Mouse (Mus musculus): ENCODE data around the gene Padi3. TPM values are rescaled to one million over a fixed set of nuclear protein-coding genes. Genes with fewer than 3 reads are reported as not detected.

Gene Padi3
- polyA plus RNA-seq, 1 experiment from 2014 or later = not detected

- Histone ChIP-seq H3K9me3 (replicated peaks; ENCODE audit: control insufficient read depth, low read length, poor library complexity, severe bottlenecking) (no peaks in the 10 kb centered on the region), H3K36me3 (ENCODE audit: control insufficient read depth, insufficient read depth, low read length) (no peaks in the 10 kb centered on the region), H3K4me1 (ENCODE audit: control insufficient read depth, insufficient read depth, low read length) (no peaks in the 10 kb centered on the region), H3K27ac (ENCODE audit: low read length) (no peak overlapping the region), H3K4me3 (ENCODE audit: low read depth, low read length) (no peak overlapping the region), H3K4me2 (ENCODE audit: low read length) (no peak overlapping the region), H3K27me3 (ENCODE audit: control insufficient read depth, insufficient read depth, low read depth, low read length) (no peaks in the 10 kb centered on the region), H3K9ac (ENCODE audit: low read depth, low read length) (no peak overlapping the region)
- no peak for ATAC-seq
- 67% methylated on average over 13 of the region's 13 CpGs for WGBS
Measured at GRCm38 (mm10) chr4:140776623-140777022, 33.8 kb downstream of the Padi3 start.

DNA sequence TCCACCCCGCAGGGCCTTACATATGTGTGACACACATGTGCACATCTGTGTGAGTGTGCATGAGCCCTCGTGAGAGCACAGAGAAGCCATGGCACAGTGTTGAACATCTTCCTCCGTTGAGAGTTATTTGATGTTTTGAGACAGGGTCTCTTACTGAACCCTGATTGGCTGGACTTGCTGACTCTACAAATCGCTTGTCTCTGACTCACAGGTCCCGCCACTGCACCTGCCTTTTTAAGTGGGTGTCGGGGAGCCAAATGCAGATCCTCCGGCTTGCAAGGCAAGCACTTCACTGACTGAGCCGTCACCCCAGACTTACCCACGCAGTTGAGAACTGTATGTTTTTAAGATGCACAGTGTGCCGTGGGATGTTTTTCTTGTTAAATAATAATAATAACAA, 34.6 kb downstream of the Padi3 start:
- WGBS = 91% methylated on average over 10 of the region's 10 CpGs
- no peak overlapping the region for H3K4me3 ChIP-seq (ENCODE audit: low read depth, low read length)
- no peak overlapping the region for H3K27ac ChIP-seq (ENCODE audit: low read length)
- no peak overlapping the region for H3K9ac ChIP-seq (ENCODE audit: low read depth, low read length)
- ATAC-seq = no peak
- no peaks in the 10 kb centered on the region for H3K27me3 ChIP-seq (ENCODE audit: control insufficient read depth, insufficient read depth, low read depth, low read length)
- H3K4me1 ChIP-seq (ENCODE audit: control insufficient read depth, insufficient read depth, low read length) = no peaks in the 10 kb centered on the region
- no peaks in the 10 kb centered on the region for H3K36me3 ChIP-seq (ENCODE audit: control insufficient read depth, insufficient read depth, low read length)
- no peak overlapping the region for H3K4me2 ChIP-seq (ENCODE audit: low read length)
- H3K9me3 ChIP-seq (replicated peaks; ENCODE audit: control insufficient read depth, low read length, poor library complexity, severe bottlenecking) = no peaks in the 10 kb centered on the region

GRCm38 (mm10) chr4:140774893-140775292, 35.6 kb downstream of the Padi3 start:
- Histone ChIP-seq H3K4me2 (ENCODE audit: low read length) (no peak overlapping the region), H3K9ac (ENCODE audit: low read depth, low read length) (no peak overlapping the region), H3K4me3 (ENCODE audit: low read depth, low read length) (no peak overlapping the region), H3K9me3 (replicated peaks; ENCODE audit: control insufficient read depth, low read length, poor library complexity, severe bottlenecking) (no peaks in the 10 kb centered on the region), H3K27me3 (ENCODE audit: control insufficient read depth, insufficient read depth, low read depth, low read length) (no peaks in the 10 kb centered on the region), H3K4me1 (ENCODE audit: control insufficient read depth, insufficient read depth, low read length) (0 out of 2 replicates have a peak, but pooled peaks cover 3% of the 10 kb centered on the region), H3K27ac (ENCODE audit: low read length) (no peak overlapping the region), H3K36me3 (ENCODE audit: control insufficient read depth, insufficient read depth, low read length) (no peaks in the 10 kb centered on the region)
- WGBS = 89% methylated on average over 9 of the region's 9 CpGs
- no peak for ATAC-seq

DNA sequence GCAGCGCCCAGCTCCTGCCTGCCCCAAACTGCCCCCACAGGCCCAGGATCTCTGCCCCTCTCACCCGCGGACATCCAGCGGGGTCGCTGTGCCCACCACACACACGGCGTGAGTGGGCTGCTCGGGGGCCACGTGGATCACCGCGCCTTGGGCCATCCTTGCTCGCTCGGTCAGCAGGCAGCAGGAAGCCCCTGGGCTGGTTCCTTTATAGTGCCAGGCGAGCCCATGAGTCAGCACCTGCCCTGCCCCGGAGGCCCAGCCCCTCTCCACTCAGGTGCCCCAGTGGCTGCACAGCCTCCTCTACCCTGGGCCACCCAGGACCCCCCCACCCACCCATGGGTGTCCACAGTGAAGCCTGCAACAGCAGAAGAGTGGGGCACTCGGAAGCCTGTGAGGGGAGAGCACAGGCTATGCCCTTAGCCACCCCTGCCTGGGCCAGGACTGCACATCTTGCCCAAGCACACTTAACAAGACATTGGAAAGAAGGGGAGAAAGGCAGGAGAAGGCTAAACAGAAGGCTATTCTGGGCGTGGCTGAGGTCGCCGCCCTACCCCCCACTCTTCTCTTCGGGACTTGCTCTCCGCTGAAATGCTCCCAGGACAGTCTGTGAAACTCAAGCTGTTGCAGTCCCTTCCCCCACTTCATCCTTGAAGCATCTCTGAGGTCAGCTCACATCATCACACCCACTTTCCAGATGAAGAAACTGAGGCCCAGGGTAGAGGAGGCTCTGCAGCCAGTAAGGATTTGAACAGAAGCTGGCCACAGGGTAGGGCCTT, 36.2 kb downstream of the Padi3 start, which contains the start of gene Padi4:
Gene Padi4, minus strand, starts transcription at position 212 of the 776 bp plus-strand sequence.
- ATAC-seq = no peak
- Histone ChIP-seq H3K4me1 (ENCODE audit: control insufficient read depth, insufficient read depth, low read length) (0 out of 2 replicates have a peak, but pooled peaks cover 3% of the 10 kb centered on the region), H3K27me3 (ENCODE audit: control insufficient read depth, insufficient read depth, low read depth, low read length) (no peaks in the 10 kb centered on the region), H3K4me2 (ENCODE audit: low read length) (no peak within 1 kb of the TSS), H3K9me3 (replicated peaks; ENCODE audit: control insufficient read depth, low read length, poor library complexity, severe bottlenecking) (no peaks in the 10 kb centered on the region), H3K9ac (ENCODE audit: low read depth, low read length) (no peak within 1 kb of the TSS), H3K27ac (ENCODE audit: low read length) (no peak within 1 kb of the TSS), H3K4me3 (ENCODE audit: low read depth, low read length) (no peak within 1 kb of the TSS), H3K36me3 (ENCODE audit: control insufficient read depth, insufficient read depth, low read length) (no peaks in the 10 kb centered on the region)
- 86% methylated on average over 21 of the region's 21 CpGs for WGBS

- ATAC-seq = no peak
- no peak overlapping the region for H3K4me2 ChIP-seq (ENCODE audit: low read length)
Measured at GRCm38 (mm10) chr4:140771091-140771490, 39.4 kb downstream of the Padi3 start.

DNA sequence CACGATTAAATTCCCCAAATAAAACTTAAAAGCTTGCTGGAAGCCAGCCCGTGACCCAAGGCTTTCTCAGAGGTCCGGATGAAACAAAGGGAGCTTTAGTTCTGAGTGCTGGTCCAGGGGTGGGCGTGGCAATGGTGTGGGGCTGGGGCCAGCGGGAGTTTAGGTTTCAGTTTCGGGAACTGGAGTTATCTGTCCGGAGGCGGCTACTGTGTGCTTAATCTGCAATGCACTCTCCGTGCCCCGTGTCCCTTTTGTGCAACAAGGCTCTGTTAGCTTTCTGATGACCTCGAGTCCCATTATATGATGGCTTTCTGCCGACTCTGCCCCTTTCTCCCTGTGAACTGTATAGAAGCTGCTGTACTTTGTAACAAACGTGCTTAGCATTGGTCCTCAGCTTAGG, 40.0 kb downstream of the Padi3 start:
- H3K27me3 ChIP-seq (ENCODE audit: control insufficient read depth, insufficient read depth, low read depth, low read length) = no peaks in the 10 kb centered on the region
- H3K9me3 ChIP-seq (replicated peaks; ENCODE audit: control insufficient read depth, low read length, poor library complexity, severe bottlenecking) = no peaks in the 10 kb centered on the region
- H3K36me3 ChIP-seq (ENCODE audit: control insufficient read depth, insufficient read depth, low read length) = no peaks in the 10 kb centered on the region
- 0 out of 2 replicates have a peak overlapping the region, but pooled peaks have one; percentile 4 for H3K9ac ChIP-seq (ENCODE audit: low read depth, low read length)
- 8% methylated on average over 13 of the region's 13 CpGs for WGBS
- no peak overlapping the region for H3K27ac ChIP-seq (ENCODE audit: low read length)
- H3K4me2 ChIP-seq (ENCODE audit: low read length) = peak overlapping the region; percentile 14; the same call in 1 of the 2 replicates
- H3K4me1 ChIP-seq (ENCODE audit: control insufficient read depth, insufficient read depth, low read length) = 0 out of 2 replicates have a peak, but pooled peaks cover 3% of the 10 kb centered on the region
- ATAC-seq = no peak
- 0 out of 2 replicates have a peak overlapping the region, but pooled peaks have one; percentile 2 for H3K4me3 ChIP-seq (ENCODE audit: low read depth, low read length)

More at GRCm38 (mm10) chr4:140771091-140771490, 39.4 kb downstream of the Padi3 start:
- WGBS = 51% methylated on average over 4 of the region's 4 CpGs
- Histone ChIP-seq H3K27me3 (ENCODE audit: control insufficient read depth, insufficient read depth, low read depth, low read length) (no peaks in the 10 kb centered on the region), H3K4me3 (ENCODE audit: low read depth, low read length) (no peak overlapping the region), H3K4me1 (ENCODE audit: control insufficient read depth, insufficient read depth, low read length) (0 out of 2 replicates have a peak, but pooled peaks cover 3% of the 10 kb centered on the region), H3K27ac (ENCODE audit: low read length) (no peak overlapping the region), H3K9ac (ENCODE audit: low read depth, low read length) (no peak overlapping the region), H3K36me3 (ENCODE audit: control insufficient read depth, insufficient read depth, low read length) (no peaks in the 10 kb centered on the region), H3K9me3 (replicated peaks; ENCODE audit: control insufficient read depth, low read length, poor library complexity, severe bottlenecking) (no peaks in the 10 kb centered on the region)

DNA sequence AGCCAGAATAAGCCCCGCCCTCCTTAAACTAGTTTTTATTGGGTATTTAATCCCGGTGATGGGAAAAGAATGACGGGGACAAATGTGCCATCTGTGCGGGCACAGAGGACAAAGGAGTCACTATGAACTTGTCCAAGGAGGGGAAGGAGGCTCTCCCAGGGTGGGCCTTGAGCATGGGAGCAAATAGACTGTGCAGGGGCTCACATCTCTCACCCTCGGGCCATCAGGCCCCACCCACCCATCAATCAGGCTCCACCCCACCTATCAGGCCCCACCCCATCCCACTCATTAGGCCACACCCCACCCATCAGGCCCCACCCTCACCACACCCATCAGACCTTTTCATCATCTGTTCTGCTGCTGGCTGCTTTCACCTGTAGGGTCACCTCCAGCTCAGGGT, 41.5 kb downstream of the Padi3 start:
- Histone ChIP-seq H3K9ac (ENCODE audit: low read depth, low read length) (no peak overlapping the region), H3K27me3 (ENCODE audit: control insufficient read depth, insufficient read depth, low read depth, low read length) (no peaks in the 10 kb centered on the region), H3K36me3 (ENCODE audit: control insufficient read depth, insufficient read depth, low read length) (no peaks in the 10 kb centered on the region), H3K27ac (ENCODE audit: low read length) (no peak overlapping the region), H3K4me1 (ENCODE audit: control insufficient read depth, insufficient read depth, low read length) (0 out of 2 replicates have a peak, but pooled peaks cover 3% of the 10 kb centered on the region), H3K4me3 (ENCODE audit: low read depth, low read length) (no peak overlapping the region), H3K9me3 (replicated peaks; ENCODE audit: control insufficient read depth, low read length, poor library complexity, severe bottlenecking) (no peaks in the 10 kb centered on the region), H3K4me2 (ENCODE audit: low read length) (no peak overlapping the region)
- WGBS = 89% methylated on average over 5 of the region's 5 CpGs
- ATAC-seq = no peak

- no peak overlapping the region for H3K4me3 ChIP-seq (ENCODE audit: low read depth, low read length)
- no peak overlapping the region for H3K4me2 ChIP-seq (ENCODE audit: low read length)
- no peak overlapping the region for H3K9ac ChIP-seq (ENCODE audit: low read depth, low read length)
- no peaks in the 10 kb centered on the region for H3K36me3 ChIP-seq (ENCODE audit: control insufficient read depth, insufficient read depth, low read length)
- H3K27ac ChIP-seq (ENCODE audit: low read length) = no peak overlapping the region
- no peaks in the 10 kb centered on the region for H3K27me3 ChIP-seq (ENCODE audit: control insufficient read depth, insufficient read depth, low read depth, low read length)
- no peak for ATAC-seq
- 0 out of 2 replicates have a peak, but pooled peaks cover 3% of the 10 kb centered on the region for H3K4me1 ChIP-seq (ENCODE audit: control insufficient read depth, insufficient read depth, low read length)
- 86% methylated on average over 3 of the region's 3 CpGs for WGBS
- no peaks in the 10 kb centered on the region for H3K9me3 ChIP-seq (replicated peaks; ENCODE audit: control insufficient read depth, low read length, poor library complexity, severe bottlenecking)
Measured at GRCm38 (mm10) chr4:140765936-140766335, 44.5 kb downstream of the Padi3 start.

DNA sequence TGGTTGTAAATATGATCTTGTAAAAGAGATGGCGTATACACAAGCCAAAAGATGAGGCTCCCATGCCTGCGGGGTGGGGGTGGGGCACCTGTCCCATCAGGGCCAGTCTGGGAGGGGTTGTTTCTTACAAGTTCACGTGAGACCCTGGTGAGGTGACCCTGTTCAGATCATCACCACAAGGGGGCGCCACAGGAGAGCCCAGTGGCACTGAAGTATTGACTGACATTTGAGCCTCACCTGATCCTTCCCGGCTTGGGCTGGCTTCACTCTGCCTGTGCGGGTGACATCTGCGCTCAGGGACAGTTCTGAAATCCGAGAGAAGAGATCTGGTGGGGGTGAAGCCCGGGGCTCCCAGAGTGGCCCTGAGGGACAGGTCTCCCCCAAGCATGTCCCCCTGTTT, 47.3 kb downstream of the Padi3 start:
- Histone ChIP-seq H3K4me2 (ENCODE audit: low read length) (no peak overlapping the region), H3K4me1 (ENCODE audit: control insufficient read depth, insufficient read depth, low read length) (no peaks in the 10 kb centered on the region), H3K9me3 (replicated peaks; ENCODE audit: control insufficient read depth, low read length, poor library complexity, severe bottlenecking) (no peaks in the 10 kb centered on the region), H3K27me3 (ENCODE audit: control insufficient read depth, insufficient read depth, low read depth, low read length) (no peaks in the 10 kb centered on the region), H3K27ac (ENCODE audit: low read length) (no peak overlapping the region), H3K9ac (ENCODE audit: low read depth, low read length) (no peak overlapping the region), H3K36me3 (ENCODE audit: control insufficient read depth, insufficient read depth, low read length) (no peaks in the 10 kb centered on the region), H3K4me3 (ENCODE audit: low read depth, low read length) (no peak overlapping the region)
- ATAC-seq = no peak
- WGBS = 19% methylated on average over 9 of the region's 9 CpGs

All from midbrain, embryonic 16.5 days (tissue).